Mouse (Mus musculus) intestine, postnatal 0 days (tissue): ENCODE data around the gene Ncs1. TPM values are rescaled to one million over a fixed set of nuclear protein-coding genes. Genes with fewer than 3 reads are reported as not detected.

Experiments used
- ATAC-seq: fragments of 200-750 bp; cut with Nextera tagmentation; 2 replicates; pipeline ENCODE4 v1.8.0; 2017; ENCODE audit warnings: mild to moderate bottlenecking, moderate TSS enrichment, moderate library complexity
- H3K27ac ChIP-seq: fragments of 300-500 bp; sonication (generic); 2 replicates; pipeline ENCODE4 v1.5.1; 2014; ENCODE audit warnings: mild to moderate bottlenecking, low read depth, low read length, moderate library complexity
- H3K27me3 ChIP-seq: fragments of 300-500 bp; sonication (generic); replicated peaks from 2 replicates; pipeline ENCODE4 v1.6.1; 2014; ENCODE audit warnings: low read length, mixed read lengths; ENCODE audit not compliant: control insufficient read depth, insufficient read depth
- H3K36me3 ChIP-seq: fragments of 300-500 bp; sonication (generic); 2 replicates; pipeline ENCODE4 v1.6.1; 2014; ENCODE audit warnings: mild to moderate bottlenecking, moderate library complexity; ENCODE audit not compliant: control insufficient read depth, insufficient read depth
- H3K4me1 ChIP-seq: fragments of 300-500 bp; sonication (generic); replicated peaks from 2 replicates; pipeline ENCODE4 v1.6.1; 2014; ENCODE audit warnings: antibody characterized with exemption, low read length, mixed read lengths; ENCODE audit not compliant: control insufficient read depth, insufficient read depth
- H3K4me2 ChIP-seq: fragments of 300-500 bp; sonication (generic); replicated peaks from 2 replicates; pipeline ENCODE4 v1.6.1; 2014; ENCODE audit warnings: low read depth, mild to moderate bottlenecking, moderate library complexity
- H3K4me3 ChIP-seq: fragments of 300-500 bp; sonication (generic); 2 replicates; pipeline ENCODE4 v1.5.1; 2014; ENCODE audit warnings: low read depth, low read length
- H3K9ac ChIP-seq: fragments of 300-500 bp; sonication (generic); 2 replicates; pipeline ENCODE4 v1.6.1; 2014; ENCODE audit warnings: mild to moderate bottlenecking, low read depth, low read length
- H3K9me3 ChIP-seq: fragments of 300-500 bp; sonication (generic); 2 replicates; pipeline ENCODE4 v1.6.1; 2016; ENCODE audit warnings: mixed run types; ENCODE audit not compliant: control insufficient read depth
- CTCF ChIP-seq: sonication (generic); IDR thresholded peaks from 2 replicates; pipeline ENCODE4 v1.5.1; 2016; ENCODE audit warnings: low read depth, mild to moderate bottlenecking, control low read depth, antibody characterized with exemption, moderate library complexity
- WGBS: fragments of 180-500 bp; shearing (Covaris S2); extraction: QIAGEN DNeasy Blood & Tissue Kit; methylation state at CpG from one replicate; pipeline ENCODE4 v1.1.7; 2014; 5-methylcytosine and 5-hydroxymethylcytosine counted together
- polyA plus RNA-seq: library from polyadenylated mRNA; unstranded; fragments of >200 nt; fragmentation: Nextera tagmentation; extraction: Ambion mirVana; gene quantifications from 2 replicates; pipeline ENCODE4 v1.2.1, GENCODE M21; 2015

Ncs1 gene
- polyA plus RNA-seq, 1 experiment from 2014 or later: 8.4 TPM

GRCm38 (mm10) chr2:31211204-31211603 lies 34.4 kb upstream of the Ncs1 start:
- Histone ChIP-seq H3K9me3 (no peaks in the 10 kb centered on the region), H3K27me3 (no peaks in the 10 kb centered on the region), H3K27ac (no peak overlapping the region), H3K36me3 (peaks cover 84% of the 10 kb centered on the region), H3K4me1 (no peaks in the 10 kb centered on the region), H3K9ac (no peak overlapping the region), H3K4me3 (no peak overlapping the region), H3K4me2 (no peak overlapping the region)
- ATAC-seq: no peak
- TF ChIP-seq CTCF: no peak
- WGBS: 48% methylated on average over 3 of the region's 3 CpGs

- Histone ChIP-seq H3K27me3 (no peaks in the 10 kb centered on the region), H3K4me2 (no peak overlapping the region), H3K27ac (no peak overlapping the region), H3K9me3 (no peaks in the 10 kb centered on the region), H3K36me3 (peaks cover 58% of the 10 kb centered on the region), H3K9ac (no peak overlapping the region), H3K4me1 (no peaks in the 10 kb centered on the region), H3K4me3 (no peak overlapping the region)
- 90% methylated on average over 16 of the region's 16 CpGs for WGBS
- ATAC-seq: no peak
- no peak for TF ChIP-seq CTCF
Measured at GRCm38 (mm10) chr2:31214211-31214796, 31.3 kb upstream of the Ncs1 start.

GRCm38 (mm10) chr2:31218611-31219010 lies 27.0 kb upstream of the Ncs1 start:
- WGBS: 79% methylated on average over 3 of the region's 3 CpGs
- no peak overlapping the region for H3K4me3 ChIP-seq
- no peak overlapping the region for H3K27ac ChIP-seq
- H3K9me3 ChIP-seq: no peaks in the 10 kb centered on the region
- peaks cover 25% of the 10 kb centered on the region for H3K36me3 ChIP-seq
- H3K27me3 ChIP-seq: no peaks in the 10 kb centered on the region
- ATAC-seq: no peak
- H3K4me2 ChIP-seq: no peak overlapping the region
- no peak overlapping the region for H3K9ac ChIP-seq
- H3K4me1 ChIP-seq: no peaks in the 10 kb centered on the region
- no peak for TF ChIP-seq CTCF

GRCm38 (mm10) chr2:31219470-31219869 lies 26.2 kb upstream of the Ncs1 start:
- WGBS: 71% methylated on average over 6 of the region's 6 CpGs
- Histone ChIP-seq H3K4me3 (no peak overlapping the region), H3K36me3 (peaks cover 17% of the 10 kb centered on the region), H3K4me1 (no peaks in the 10 kb centered on the region), H3K4me2 (no peak overlapping the region), H3K27me3 (no peaks in the 10 kb centered on the region), H3K27ac (no peak overlapping the region), H3K9me3 (no peaks in the 10 kb centered on the region), H3K9ac (no peak overlapping the region)
- ATAC-seq: no peak
- no peak for TF ChIP-seq CTCF

GRCm38 (mm10) chr2:31220844-31221243 lies 24.8 kb upstream of the Ncs1 start:
- no peak for ATAC-seq
- H3K36me3 ChIP-seq: peaks cover 4% of the 10 kb centered on the region
- no peak overlapping the region for H3K4me2 ChIP-seq
- H3K9ac ChIP-seq: no peak overlapping the region
- no peaks in the 10 kb centered on the region for H3K9me3 ChIP-seq
- no peaks in the 10 kb centered on the region for H3K4me1 ChIP-seq
- no peak for TF ChIP-seq CTCF
- 63% methylated on average over 7 of the region's 7 CpGs for WGBS
- no peak overlapping the region for H3K27ac ChIP-seq
- no peaks in the 10 kb centered on the region for H3K27me3 ChIP-seq
- H3K4me3 ChIP-seq: no peak overlapping the region

GRCm38 (mm10) chr2:31221582-31221981 lies 24.0 kb upstream of the Ncs1 start:
- WGBS: 66% methylated on average over 5 of the region's 5 CpGs

More at GRCm38 (mm10) chr2:31221582-31221981, 24.0 kb upstream of the Ncs1 start:
- no peak overlapping the region for H3K4me3 ChIP-seq
- H3K36me3 ChIP-seq: no peaks in the 10 kb centered on the region; the same call in 1 of the 2 replicates
- H3K9ac ChIP-seq: no peak overlapping the region
- no peaks in the 10 kb centered on the region for H3K9me3 ChIP-seq
- no peak for TF ChIP-seq CTCF
- no peaks in the 10 kb centered on the region for H3K27me3 ChIP-seq
- no peaks in the 10 kb centered on the region for H3K4me1 ChIP-seq
- no peak overlapping the region for H3K4me2 ChIP-seq
- ATAC-seq: no peak
- no peak overlapping the region for H3K27ac ChIP-seq
